Mouse (Mus musculus) neural tube, embryonic 11.5 days (tissue): ENCODE measurements at regions not wholly inside any gene's neighbourhood (a gene's known extent, or its start where the extent isn't known, plus 50 kb on each side); places are given as distances from the start of the nearest gene placed in this dataset.
A peak's percentile ranks its signal among the peaks of the same experiment; 100 is the strongest.

ENCODE experiments used
- ATAC-seq: fragments of 200-750 bp; cut with Nextera tagmentation; 2 replicates; pipeline ENCODE4 v1.8.0; 2017; ENCODE audit warnings: moderate number of reproducible peaks, mild to moderate bottlenecking, moderate TSS enrichment, moderate library complexity; ENCODE audit not compliant: insufficient read depth, low FRiP score, low TSS enrichment
- DNase-seq: peaks from one replicate; pipeline ENCODE4 v3.0.0-alpha.2; 2015; ENCODE audit warnings: low spot score
- H3K27ac ChIP-seq: fragments of 300-500 bp; sonication (generic); 2 replicates; pipeline ENCODE4 v1.5.1; 2014; ENCODE audit warnings: low read depth, mild to moderate bottlenecking, low read length
- H3K27me3 ChIP-seq: fragments of 300-500 bp; sonication (generic); 2 replicates; pipeline ENCODE4 v1.6.1; 2014; ENCODE audit warnings: mild to moderate bottlenecking, low read length, mixed read lengths; ENCODE audit not compliant: control insufficient read depth, insufficient read depth
- H3K36me3 ChIP-seq: fragments of 300-500 bp; sonication (generic); 2 replicates; pipeline ENCODE4 v1.6.1; 2014; ENCODE audit warnings: mild to moderate bottlenecking, low read length, moderate library complexity, mixed read lengths; ENCODE audit not compliant: control insufficient read depth, insufficient read depth
- H3K4me1 ChIP-seq: fragments of 300-500 bp; sonication (generic); 2 replicates; pipeline ENCODE4 v1.6.1; 2014; ENCODE audit warnings: low read length, mixed read lengths; ENCODE audit not compliant: control insufficient read depth, insufficient read depth
- H3K4me2 ChIP-seq: fragments of 300-500 bp; sonication (generic); 2 replicates; pipeline ENCODE4 v1.6.1; 2014; ENCODE audit warnings: low read depth, mild to moderate bottlenecking, moderate library complexity
- H3K4me3 ChIP-seq: fragments of 300-500 bp; sonication (generic); 2 replicates; pipeline ENCODE4 v1.5.1; 2014; ENCODE audit warnings: low read depth, low read length
- H3K9ac ChIP-seq: fragments of 300-500 bp; sonication (generic); 2 replicates; pipeline ENCODE4 v1.6.1; 2014; ENCODE audit warnings: mild to moderate bottlenecking, low read length
- H3K9me3 ChIP-seq: fragments of 300-500 bp; sonication (generic); 2 replicates; pipeline ENCODE4 v1.6.1; 2016; ENCODE audit warnings: low read length; ENCODE audit not compliant: control insufficient read depth
- WGBS: fragments of 180-500 bp; shearing (Covaris S2); extraction: QIAGEN DNeasy Blood & Tissue Kit; methylation state at CpG from one replicate; pipeline ENCODE4 v1.1.7; 2014; 5-methylcytosine and 5-hydroxymethylcytosine counted together

DNA sequence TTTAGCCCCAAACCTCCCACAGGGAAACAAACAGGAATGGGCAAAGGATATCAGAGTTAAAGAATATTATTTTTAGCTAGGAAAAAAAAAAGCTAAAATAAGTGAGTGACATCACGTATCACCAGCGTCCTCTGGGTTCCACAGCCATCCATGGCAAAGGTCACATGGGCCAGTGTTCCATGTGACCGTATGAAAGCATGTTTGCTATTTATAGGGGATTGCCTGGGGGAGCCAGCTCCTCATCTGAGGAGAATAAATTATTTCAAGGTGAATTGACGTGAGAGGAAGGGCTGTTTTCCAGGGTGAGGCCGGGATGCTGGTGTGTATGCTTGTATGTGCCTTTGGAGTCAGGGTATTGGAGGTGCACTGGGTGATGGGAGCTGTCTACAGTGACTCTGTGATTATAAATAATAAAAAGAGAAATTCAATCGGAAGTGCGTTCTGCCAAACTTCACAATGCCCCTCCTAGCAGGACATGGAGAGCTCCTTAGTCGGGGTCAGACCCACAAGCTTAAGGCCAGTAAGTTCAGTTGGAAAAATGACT is 481.0 kb upstream of the Nr2f2 start:
- ATAC-seq: peak; percentile 59
- Histone ChIP-seq H3K4me2 (no peak overlapping the region), H3K9me3 (no peaks in the 10 kb centered on the region), H3K4me1 (peaks cover 17% of the 10 kb centered on the region), H3K27ac (peak overlapping the region; percentile 39; the same call in 1 of the 2 replicates), H3K4me3 (no peak overlapping the region), H3K27me3 (no peaks in the 10 kb centered on the region), H3K9ac (no peak overlapping the region), H3K36me3 (no peaks in the 10 kb centered on the region)
- WGBS: 28% methylated on average over 8 of the region's 8 CpGs
- DNase-seq: peak; percentile 35

DNA sequence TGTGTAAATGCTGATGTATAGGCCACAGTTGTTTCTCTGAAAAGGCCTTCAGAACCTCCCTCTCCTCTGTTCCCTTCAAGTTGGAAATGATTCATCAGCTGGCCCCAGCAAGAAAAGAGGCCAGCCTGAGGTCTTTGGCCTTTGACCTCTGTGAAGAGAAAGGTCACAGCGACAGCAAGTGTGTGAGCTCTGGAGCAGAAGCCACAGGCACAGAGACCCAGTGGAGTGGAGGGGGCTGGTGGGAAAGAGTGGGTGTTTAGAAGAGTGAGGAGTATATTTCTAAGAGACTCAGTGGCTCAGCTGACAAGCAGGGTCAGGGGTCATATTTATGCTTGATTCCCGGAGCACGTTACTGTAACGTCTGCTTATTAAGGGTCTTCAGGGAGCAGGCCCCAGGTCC is 479.5 kb upstream of the Nr2f2 start:
- no peaks in the 10 kb centered on the region for H3K27me3 ChIP-seq
- DNase-seq: peak; percentile 42
- no peak overlapping the region for H3K9ac ChIP-seq
- WGBS: 5% methylated on average over 4 of the region's 4 CpGs
- H3K9me3 ChIP-seq: no peaks in the 10 kb centered on the region
- no peak overlapping the region for H3K27ac ChIP-seq
- H3K4me1 ChIP-seq: peaks cover 17% of the 10 kb centered on the region
- no peaks in the 10 kb centered on the region for H3K36me3 ChIP-seq
- no peak overlapping the region for H3K4me3 ChIP-seq
- no peak overlapping the region for H3K4me2 ChIP-seq
- ATAC-seq: no peak

DNA sequence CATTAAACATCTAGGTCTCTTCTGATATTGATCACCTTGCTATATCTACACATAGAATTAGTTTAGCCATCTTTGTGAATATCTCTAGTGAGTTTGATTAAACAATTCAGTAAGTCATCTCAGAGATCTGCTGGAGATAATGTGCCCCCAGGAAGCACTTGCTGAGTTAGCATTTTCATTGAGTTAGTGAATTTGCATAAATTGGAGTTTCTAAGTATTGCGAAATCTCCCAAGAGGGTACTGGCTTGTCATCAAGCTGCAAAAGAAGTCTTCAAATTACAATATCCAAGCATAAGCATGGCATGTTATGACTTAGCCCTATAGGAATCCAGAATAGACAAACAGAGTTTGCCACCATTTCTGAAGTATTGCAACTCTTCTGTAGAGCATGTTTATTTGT is 473.6 kb upstream of the Nr2f2 start:
- H3K4me3 ChIP-seq: no peak overlapping the region
- ATAC-seq (no peak), DNase-seq (no peak)
- no peaks in the 10 kb centered on the region for H3K36me3 ChIP-seq
- H3K9ac ChIP-seq: no peak overlapping the region
- no peak overlapping the region for H3K4me2 ChIP-seq
- no peaks in the 10 kb centered on the region for H3K9me3 ChIP-seq
- H3K4me1 ChIP-seq: no peaks in the 10 kb centered on the region
- H3K27ac ChIP-seq: no peak overlapping the region
- no peaks in the 10 kb centered on the region for H3K27me3 ChIP-seq
- WGBS: 93% methylated on average over 1 of the region's 1 CpGs

DNA sequence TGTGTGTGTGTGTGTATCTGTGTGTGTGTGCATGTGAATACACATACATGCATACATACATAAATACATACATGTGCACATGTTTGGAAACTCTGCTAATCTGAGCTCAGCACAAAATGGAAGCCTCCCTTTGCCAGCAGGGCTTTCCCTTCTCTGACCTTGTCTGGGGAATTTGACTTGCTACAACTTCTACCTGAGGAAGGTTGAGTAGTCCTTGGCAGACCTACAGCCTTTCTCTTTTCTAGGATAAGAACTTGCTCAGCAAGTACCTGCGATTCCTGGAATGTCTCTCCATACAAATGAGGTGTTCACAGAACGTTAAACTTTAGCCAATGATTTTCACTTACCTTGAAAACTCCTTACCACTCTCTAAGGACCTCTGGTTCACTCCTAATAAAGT is 472.7 kb upstream of the Nr2f2 start:
- H3K4me1 ChIP-seq: peaks cover 3% of the 10 kb centered on the region; the same call in 1 of the 2 replicates
- no peaks in the 10 kb centered on the region for H3K36me3 ChIP-seq
- ATAC-seq (no peak), DNase-seq (no peak)
- 92% methylated on average over 2 of the region's 2 CpGs for WGBS
- no peaks in the 10 kb centered on the region for H3K9me3 ChIP-seq
- no peak overlapping the region for H3K4me3 ChIP-seq
- H3K27ac ChIP-seq: no peak overlapping the region
- no peaks in the 10 kb centered on the region for H3K27me3 ChIP-seq
- H3K4me2 ChIP-seq: no peak overlapping the region
- H3K9ac ChIP-seq: no peak overlapping the region

DNA sequence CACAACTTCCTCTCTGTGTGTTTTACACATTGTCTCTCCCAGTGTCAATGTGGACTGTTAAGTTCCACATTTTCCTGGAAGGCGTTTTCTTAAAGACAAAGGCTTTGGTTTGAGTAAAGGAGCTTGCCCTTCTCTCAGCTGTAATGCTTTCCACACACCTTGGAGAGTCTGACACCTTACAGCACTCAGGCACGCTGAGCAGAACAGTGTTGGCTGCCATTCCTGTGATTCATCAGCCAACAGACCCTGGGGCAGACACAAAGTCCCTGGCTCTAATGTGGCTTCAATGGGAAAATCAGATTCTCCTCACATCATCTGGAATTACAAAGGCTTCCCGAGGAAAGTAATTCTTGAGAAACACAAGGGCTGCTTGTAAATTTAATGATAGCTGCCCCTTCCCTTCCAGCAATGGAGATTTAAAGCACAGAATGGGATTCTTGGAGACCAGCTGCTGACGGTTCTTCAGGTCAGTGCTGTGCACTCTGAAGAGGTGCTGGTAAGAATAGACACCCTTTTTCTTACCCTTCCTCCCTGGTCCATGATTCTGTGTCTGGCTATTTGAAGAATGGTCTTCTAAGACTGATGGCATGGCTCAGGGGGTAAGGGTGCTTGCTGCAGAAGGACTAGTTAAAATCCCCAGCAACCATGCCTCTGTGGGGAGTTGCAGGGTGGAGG is 468.4 kb upstream of the Nr2f2 start:
- H3K27me3 ChIP-seq: no peaks in the 10 kb centered on the region
- no peak overlapping the region for H3K4me2 ChIP-seq
- H3K9me3 ChIP-seq: no peaks in the 10 kb centered on the region
- 21% methylated on average over 4 of the region's 4 CpGs for WGBS
- H3K4me1 ChIP-seq: peaks cover 3% of the 10 kb centered on the region; the same call in 1 of the 2 replicates
- no peak overlapping the region for H3K9ac ChIP-seq
- H3K4me3 ChIP-seq: no peak overlapping the region
- DNase-seq (no peak), ATAC-seq (no peak)
- no peak overlapping the region for H3K27ac ChIP-seq
- no peaks in the 10 kb centered on the region for H3K36me3 ChIP-seq

DNA sequence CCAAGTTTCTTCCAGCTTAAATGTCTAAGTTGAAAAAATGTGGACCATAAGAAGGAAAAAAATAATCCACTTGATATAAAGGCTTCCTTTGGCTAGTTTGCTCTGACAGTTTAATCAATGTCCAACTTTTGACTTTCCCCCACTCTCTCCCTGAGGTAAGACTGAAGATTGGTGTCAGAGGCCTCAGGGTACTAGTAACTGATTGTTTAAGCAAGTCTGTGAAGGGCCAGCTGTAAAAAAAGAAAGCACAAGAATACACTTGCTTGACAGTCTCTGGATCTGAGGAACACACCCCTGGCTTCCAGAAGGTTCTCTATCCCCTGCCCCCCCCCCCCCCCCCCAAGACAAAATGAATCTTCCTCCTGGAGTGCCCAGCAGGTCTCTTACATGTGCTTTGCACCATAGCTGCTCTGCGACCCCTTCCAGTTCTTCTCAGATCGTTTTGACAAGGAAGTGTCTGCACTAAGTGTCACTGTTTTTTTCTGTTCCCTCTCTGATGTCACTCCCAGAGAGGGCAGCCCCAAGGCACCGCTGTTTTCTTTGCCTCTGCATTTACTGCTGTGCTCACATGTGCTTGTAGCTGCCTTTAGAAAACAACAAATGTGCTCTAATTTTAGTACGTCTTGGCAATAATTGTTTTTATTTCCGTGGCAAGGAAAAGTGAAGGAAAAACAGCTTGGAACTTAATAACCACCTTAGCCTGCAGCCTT is 462.1 kb upstream of the Nr2f2 start:
- H3K9ac ChIP-seq: no peak overlapping the region
- 35% methylated on average over 5 of the region's 5 CpGs for WGBS
- no peaks in the 10 kb centered on the region for H3K36me3 ChIP-seq
- ATAC-seq: no peak
- no peak overlapping the region for H3K27ac ChIP-seq
- no peak overlapping the region for H3K4me2 ChIP-seq
- no peaks in the 10 kb centered on the region for H3K27me3 ChIP-seq
- H3K9me3 ChIP-seq: no peaks in the 10 kb centered on the region
- H3K4me1 ChIP-seq: no peaks in the 10 kb centered on the region
- DNase-seq: no peak
- no peak overlapping the region for H3K4me3 ChIP-seq

DNA sequence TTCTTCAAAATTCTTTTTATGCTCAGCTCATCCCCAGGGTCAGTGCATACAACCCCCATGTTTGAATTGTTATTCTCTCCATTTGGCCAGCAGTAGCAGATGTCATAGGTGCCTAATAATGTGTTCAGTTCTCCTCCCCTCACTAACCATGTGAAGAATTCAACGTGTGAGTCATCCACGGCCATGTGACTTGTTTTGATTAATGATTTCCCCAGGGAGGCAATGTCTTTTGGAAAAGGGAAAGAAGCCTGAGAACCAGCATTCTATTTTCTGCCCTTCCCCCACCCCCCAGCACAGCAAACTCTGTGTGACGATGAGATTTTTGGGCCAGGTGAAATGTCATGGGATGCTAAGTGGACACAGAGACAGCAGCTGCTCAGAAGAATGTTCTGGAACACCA is 459.5 kb upstream of the Nr2f2 start:
- WGBS: 43% methylated on average over 3 of the region's 3 CpGs
- Histone ChIP-seq H3K4me2 (no peak overlapping the region), H3K36me3 (no peaks in the 10 kb centered on the region), H3K27me3 (no peaks in the 10 kb centered on the region), H3K4me1 (peaks cover 3% of the 10 kb centered on the region; the same call in 1 of the 2 replicates), H3K9ac (no peak overlapping the region), H3K9me3 (no peaks in the 10 kb centered on the region), H3K4me3 (no peak overlapping the region), H3K27ac (no peak overlapping the region)
- DNase-seq (no peak), ATAC-seq (no peak)

DNA sequence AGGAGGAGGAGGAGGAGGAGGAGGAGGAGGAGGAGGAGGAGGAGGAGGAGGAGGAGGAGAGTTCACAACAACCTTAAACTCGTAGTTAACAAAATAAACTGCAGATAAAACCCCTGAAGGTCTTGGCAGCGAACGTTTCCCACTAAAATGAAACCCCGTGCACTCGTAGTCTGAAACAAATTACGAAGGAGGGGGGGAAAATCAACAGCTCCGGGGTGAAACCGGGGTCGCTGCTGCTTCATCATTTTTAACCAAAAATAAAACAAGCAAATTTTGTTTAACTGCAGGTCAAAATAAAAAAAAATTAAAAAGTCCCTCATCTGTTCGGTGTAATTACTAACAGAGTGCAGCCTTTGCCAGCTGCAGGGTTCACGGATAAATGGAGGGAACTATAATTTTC is 456.5 kb upstream of the Nr2f2 start:
- no peak for DNase-seq
- no peak for ATAC-seq
- 27% methylated on average over 11 of the region's 11 CpGs for WGBS
- Histone ChIP-seq H3K4me3 (no peak overlapping the region), H3K27ac (no peak overlapping the region), H3K4me1 (peaks cover 3% of the 10 kb centered on the region; the same call in 1 of the 2 replicates), H3K4me2 (no peak overlapping the region; the same call in 1 of the 2 replicates), H3K9ac (no peak overlapping the region), H3K36me3 (no peaks in the 10 kb centered on the region), H3K9me3 (no peaks in the 10 kb centered on the region), H3K27me3 (no peaks in the 10 kb centered on the region)
